Mouse (Mus musculus): Measurements from ENCODE around the gene Dnajc19. TPM values are rescaled to one million over a fixed set of nuclear protein-coding genes. Genes with fewer than 3 reads are reported as not detected.

Dnajc19 gene
- polyA plus RNA-seq, 1 experiment: 46.3 TPM

DNA sequence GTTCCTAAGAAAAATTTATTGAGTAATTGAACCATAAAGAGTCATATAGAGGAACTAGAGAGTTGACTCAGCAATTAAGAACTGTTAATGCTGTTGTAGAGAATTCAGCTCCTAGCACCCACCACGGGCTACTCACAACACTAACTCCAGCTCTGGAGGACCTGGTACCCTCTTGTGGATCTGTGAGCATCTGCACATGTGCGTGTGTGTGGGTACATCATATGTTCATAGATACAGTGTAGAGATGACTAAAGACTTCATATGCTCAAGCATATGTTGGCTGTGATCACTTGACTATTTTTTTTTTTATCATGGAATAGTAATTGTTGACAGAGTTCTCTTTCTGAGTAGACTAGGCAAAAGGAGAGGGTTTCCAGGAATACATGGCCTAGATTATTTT lies 18.8 kb downstream of the Dnajc19 start:
- TF ChIP-seq POLR2A (IDR thresholded peaks at IDR 0.05; ENCODE audit: borderline replicate concordance, control insufficient read depth, low read depth, low read length) (no peak), CTCF (IDR thresholded peaks at IDR 0.05; ENCODE audit: control insufficient read depth, insufficient read depth, low read length) (no peak)
- Histone ChIP-seq H3K27ac (ENCODE audit: control insufficient read depth, insufficient read depth, low read depth, low read length, poor library complexity) (no peak overlapping the region), H3K4me1 (ENCODE audit: control insufficient read depth, insufficient read depth, low read length) (no peaks in the 10 kb centered on the region), H3K4me3 (replicated peaks; ENCODE audit: control insufficient read depth, low read depth, low read length) (no peak overlapping the region)
- 76% methylated on average over 2 of the region's 2 CpGs for WGBS

DNA sequence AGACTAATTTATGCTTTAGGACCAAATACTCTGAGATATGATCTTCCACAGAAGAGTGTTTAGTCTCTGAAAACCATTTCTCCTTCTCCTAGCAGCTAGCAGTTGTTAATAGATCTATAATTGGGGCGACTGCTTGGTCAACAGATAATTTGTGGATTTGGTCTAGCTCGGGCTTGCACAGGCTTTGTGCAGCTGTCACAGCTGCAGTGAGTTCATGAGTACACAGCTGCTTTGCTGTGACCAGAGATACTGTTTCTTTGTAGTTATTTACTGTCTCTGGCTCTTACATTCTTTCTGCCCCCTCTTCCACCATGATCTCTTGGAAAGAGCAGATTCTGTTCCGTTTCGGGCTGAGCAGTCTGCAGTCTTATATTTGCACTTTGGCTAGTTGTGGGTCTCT lies 39.1 kb downstream of the Dnajc19 start:
- Histone ChIP-seq H3K27ac (ENCODE audit: control insufficient read depth, insufficient read depth, low read depth, low read length, poor library complexity) (no peak overlapping the region), H3K4me3 (replicated peaks; ENCODE audit: control insufficient read depth, low read depth, low read length) (no peak overlapping the region), H3K4me1 (ENCODE audit: control insufficient read depth, insufficient read depth, low read length) (no peaks in the 10 kb centered on the region)
- WGBS: 88% methylated on average over 4 of the region's 4 CpGs
- TF ChIP-seq CTCF (IDR thresholded peaks at IDR 0.05; ENCODE audit: control insufficient read depth, insufficient read depth, low read length) (no peak), POLR2A (IDR thresholded peaks at IDR 0.05; ENCODE audit: borderline replicate concordance, control insufficient read depth, low read depth, low read length) (no peak)

DNA sequence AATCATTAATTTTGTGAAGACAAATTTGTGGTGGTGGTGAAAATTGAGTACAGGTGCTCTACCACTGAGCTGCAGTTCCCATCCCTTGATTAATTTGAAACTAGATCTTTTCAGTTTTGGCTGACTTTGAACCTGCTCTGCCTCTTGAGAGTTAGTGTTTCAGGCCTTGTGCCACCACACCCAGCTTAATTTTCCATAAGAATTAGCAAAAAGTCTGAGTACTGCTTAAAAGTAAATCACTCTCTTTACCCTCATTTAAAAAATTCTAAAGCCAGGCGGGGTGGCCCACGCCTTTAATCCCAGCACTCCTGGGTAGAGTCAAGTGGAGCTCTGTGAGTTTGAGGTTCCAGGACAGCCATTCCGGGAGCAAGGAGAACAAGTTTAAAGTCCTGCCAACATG lies 45.4 kb downstream of the Dnajc19 start:
- 97% methylated on average over 3 of the region's 3 CpGs for WGBS
- no peak for TF ChIP-seq POLR2A (IDR thresholded peaks at IDR 0.05; ENCODE audit: borderline replicate concordance, control insufficient read depth, low read depth, low read length)
- peaks cover 2% of the 10 kb centered on the region; the same call in 1 of the 2 replicates for H3K4me1 ChIP-seq (ENCODE audit: control insufficient read depth, insufficient read depth, low read length)
- no peak overlapping the region for H3K27ac ChIP-seq (ENCODE audit: control insufficient read depth, insufficient read depth, low read depth, low read length, poor library complexity)
- no peak overlapping the region for H3K4me3 ChIP-seq (replicated peaks; ENCODE audit: control insufficient read depth, low read depth, low read length)

DNA sequence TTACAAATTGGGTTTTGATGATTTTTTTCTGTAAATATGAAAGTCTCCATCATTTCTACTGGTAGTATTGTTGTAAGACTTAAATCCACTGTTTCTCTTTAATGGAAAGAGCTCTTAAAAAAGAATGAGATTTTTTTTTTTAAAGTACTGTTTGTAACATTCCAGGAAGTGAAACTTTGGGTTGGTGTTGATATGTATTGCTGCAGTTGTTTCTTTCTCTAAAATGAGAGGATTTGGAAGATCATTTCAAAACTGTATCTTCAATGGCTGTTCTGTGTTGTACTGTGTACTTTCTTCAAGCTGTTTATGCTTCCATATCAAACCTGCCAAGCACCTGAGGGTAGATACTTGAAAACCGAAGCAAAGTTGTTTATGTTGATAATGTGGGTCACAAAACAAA lies 46.3 kb downstream of the Dnajc19 start:
- WGBS: 70% methylated on average over 1 of the region's 1 CpGs
- Histone ChIP-seq H3K4me1 (ENCODE audit: control insufficient read depth, insufficient read depth, low read length) (peaks cover 2% of the 10 kb centered on the region; the same call in 1 of the 2 replicates), H3K4me3 (replicated peaks; ENCODE audit: control insufficient read depth, low read depth, low read length) (no peak overlapping the region), H3K27ac (ENCODE audit: control insufficient read depth, insufficient read depth, low read depth, low read length, poor library complexity) (no peak overlapping the region)
- no peak for TF ChIP-seq POLR2A (IDR thresholded peaks at IDR 0.05; ENCODE audit: borderline replicate concordance, control insufficient read depth, low read depth, low read length)
- no peak for TF ChIP-seq CTCF (IDR thresholded peaks at IDR 0.05; ENCODE audit: control insufficient read depth, insufficient read depth, low read length)

DNA sequence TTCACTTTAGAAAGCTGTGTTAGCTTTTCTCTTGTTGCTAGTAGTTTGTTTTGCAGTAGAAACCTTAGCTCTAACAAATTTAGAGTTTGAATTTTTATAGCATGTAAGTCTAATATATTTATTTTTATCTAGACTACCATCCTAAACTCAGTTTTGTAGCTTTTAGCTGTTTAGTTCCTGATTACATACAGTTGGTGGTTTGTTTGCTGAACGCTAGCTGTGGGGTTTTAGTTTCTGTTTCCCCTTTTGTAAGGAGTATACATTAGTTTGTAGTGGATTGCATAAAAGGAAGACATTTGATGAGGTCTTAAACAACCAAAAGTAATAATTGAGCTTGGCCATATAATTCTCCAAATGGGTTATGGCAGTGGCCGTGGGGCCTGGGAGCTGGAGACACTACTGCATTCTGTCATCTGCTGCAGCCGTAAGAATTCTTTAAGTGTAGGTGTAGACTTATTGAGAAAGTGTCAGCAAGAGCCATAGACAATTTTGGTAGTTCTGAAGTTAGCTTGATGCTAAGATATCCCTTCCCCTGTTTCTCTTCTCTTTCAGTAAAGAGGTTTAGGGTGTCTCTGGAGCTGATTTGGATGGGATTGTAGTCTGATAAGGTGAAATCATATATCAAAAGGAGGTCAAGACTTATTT lies 47.3 kb downstream of the Dnajc19 start:
- TF ChIP-seq CTCF (IDR thresholded peaks at IDR 0.05; ENCODE audit: control insufficient read depth, insufficient read depth, low read length): no peak
- no peak for TF ChIP-seq POLR2A (IDR thresholded peaks at IDR 0.05; ENCODE audit: borderline replicate concordance, control insufficient read depth, low read depth, low read length)
- Histone ChIP-seq H3K4me1 (ENCODE audit: control insufficient read depth, insufficient read depth, low read length) (peaks cover 2% of the 10 kb centered on the region; the same call in 1 of the 2 replicates), H3K27ac (ENCODE audit: control insufficient read depth, insufficient read depth, low read depth, low read length, poor library complexity) (no peak overlapping the region), H3K4me3 (replicated peaks; ENCODE audit: control insufficient read depth, low read depth, low read length) (peak overlapping the region; percentile 48)
- 12% methylated on average over 3 of the region's 3 CpGs for WGBS

DNA sequence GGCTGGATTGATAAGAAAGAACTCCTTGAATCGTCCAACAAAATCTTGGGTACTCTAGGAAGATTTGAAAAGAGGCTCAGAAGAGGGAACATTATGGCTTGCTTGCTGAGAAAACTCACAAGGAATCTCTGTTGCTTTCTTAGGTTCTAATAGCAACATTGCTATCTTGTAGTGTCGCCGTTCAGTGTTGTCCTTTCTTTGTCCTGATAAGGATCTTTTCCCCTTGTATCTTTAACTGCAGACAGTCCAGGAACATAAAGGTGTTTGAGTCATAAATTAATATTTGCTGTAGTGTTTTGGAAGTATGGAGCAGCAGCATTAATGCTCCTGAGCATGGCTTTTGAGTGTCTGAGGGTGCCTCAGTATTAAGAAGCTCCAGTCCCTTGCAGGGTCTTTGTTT lies 50.5 kb downstream of the Dnajc19 start:
- H3K4me1 ChIP-seq (ENCODE audit: control insufficient read depth, insufficient read depth, low read length): peaks cover 2% of the 10 kb centered on the region; the same call in 1 of the 2 replicates
- TF ChIP-seq CTCF (IDR thresholded peaks at IDR 0.05; ENCODE audit: control insufficient read depth, insufficient read depth, low read length) (no peak), POLR2A (IDR thresholded peaks at IDR 0.05; ENCODE audit: borderline replicate concordance, control insufficient read depth, low read depth, low read length) (no peak)
- WGBS: 63% methylated on average over 3 of the region's 3 CpGs
- no peak overlapping the region for H3K4me3 ChIP-seq (replicated peaks; ENCODE audit: control insufficient read depth, low read depth, low read length)
- no peak overlapping the region for H3K27ac ChIP-seq (ENCODE audit: control insufficient read depth, insufficient read depth, low read depth, low read length, poor library complexity)

DNA sequence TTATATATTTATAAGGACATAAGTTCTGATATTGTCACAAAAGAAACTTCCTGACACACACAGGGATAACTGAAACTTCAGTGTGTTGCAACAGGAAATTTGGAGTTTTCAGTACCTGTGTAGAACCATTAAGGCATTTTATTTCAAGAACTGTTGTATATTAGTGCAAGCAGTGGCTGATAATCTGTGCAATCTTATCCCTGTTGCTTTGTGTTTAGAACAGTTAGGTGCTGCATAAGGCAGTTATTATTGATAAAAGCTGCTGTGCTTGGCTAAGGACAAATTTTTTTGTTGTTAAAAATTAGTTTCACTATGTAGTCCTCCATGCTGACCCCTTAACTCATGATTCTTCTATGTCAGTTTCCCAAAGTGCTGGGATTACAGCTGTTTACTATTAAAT lies 52.2 kb downstream of the Dnajc19 start:
- H3K4me3 ChIP-seq (replicated peaks; ENCODE audit: control insufficient read depth, low read depth, low read length): no peak overlapping the region
- H3K4me1 ChIP-seq (ENCODE audit: control insufficient read depth, insufficient read depth, low read length): peaks cover 2% of the 10 kb centered on the region; the same call in 1 of the 2 replicates
- no peak overlapping the region for H3K27ac ChIP-seq (ENCODE audit: control insufficient read depth, insufficient read depth, low read depth, low read length, poor library complexity)
- TF ChIP-seq POLR2A (IDR thresholded peaks at IDR 0.05; ENCODE audit: borderline replicate concordance, control insufficient read depth, low read depth, low read length) (no peak), CTCF (IDR thresholded peaks at IDR 0.05; ENCODE audit: control insufficient read depth, insufficient read depth, low read length) (no peak)

DNA sequence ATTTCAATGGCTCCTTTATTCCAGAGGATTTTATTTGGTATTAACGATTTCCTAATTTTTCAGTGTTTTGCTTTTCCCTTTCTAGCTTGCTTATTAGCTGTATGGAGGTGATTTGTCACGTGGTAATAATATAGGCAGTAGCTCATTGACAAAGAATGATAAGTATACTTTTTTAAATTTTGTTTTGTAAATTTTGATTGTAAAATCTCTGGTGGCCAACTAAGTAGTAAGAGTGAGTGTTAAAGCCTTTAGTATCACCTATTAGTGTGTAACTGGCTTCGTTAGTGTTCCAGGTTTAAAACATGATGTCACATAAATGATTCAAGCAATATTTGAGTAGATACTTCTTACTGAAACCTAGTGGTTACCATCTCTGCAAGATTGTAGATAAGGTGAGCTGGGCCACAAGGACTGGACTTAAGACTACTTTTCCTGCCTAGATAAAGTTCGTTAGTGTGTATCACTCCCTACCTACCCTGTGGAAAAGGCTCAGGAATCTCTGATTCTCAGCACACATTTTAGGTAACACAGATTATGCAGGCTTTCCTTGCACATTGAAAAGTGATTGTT lies 59.8 kb downstream of the Dnajc19 start:
- TF ChIP-seq CTCF (IDR thresholded peaks at IDR 0.05; ENCODE audit: control insufficient read depth, insufficient read depth, low read length) (no peak), POLR2A (IDR thresholded peaks at IDR 0.05; ENCODE audit: borderline replicate concordance, control insufficient read depth, low read depth, low read length) (no peak)
- Histone ChIP-seq H3K4me3 (replicated peaks; ENCODE audit: control insufficient read depth, low read depth, low read length) (no peak overlapping the region), H3K27ac (ENCODE audit: control insufficient read depth, insufficient read depth, low read depth, low read length, poor library complexity) (no peak overlapping the region), H3K4me1 (ENCODE audit: control insufficient read depth, insufficient read depth, low read length) (no peaks in the 10 kb centered on the region)
- WGBS: 43% methylated on average over 4 of the region's 4 CpGs

Measured in bone marrow, adult 2 months (tissue).